Mouse (Mus musculus) thymus, adult 2 months (tissue): ENCODE data around the gene Ddx54. TPM values are rescaled to one million over a fixed set of nuclear protein-coding genes. Genes with fewer than 3 reads are reported as not detected.

Source experiments
- DNase-seq: peaks from one replicate; pipeline ENCODE4 v3.0.0; 2021
- H3K27ac ChIP-seq: fragments of 200-500 bp; 2 replicates; pipeline ENCODE4 v1.5.1; 2012; ENCODE audit warnings: low read length, control low read depth; ENCODE audit not compliant: control insufficient read depth, insufficient read depth
- H3K27me3 ChIP-seq: fragments of 200-500 bp; 2 replicates; pipeline ENCODE4 v1.6.1; 2012; ENCODE audit warnings: mild to moderate bottlenecking, low read length, moderate library complexity, mixed read lengths; ENCODE audit not compliant: control insufficient read depth, insufficient read depth
- H3K36me3 ChIP-seq: fragments of 200-500 bp; 2 replicates; pipeline ENCODE4 v1.6.1; 2012; ENCODE audit warnings: mild to moderate bottlenecking, low read length, moderate library complexity; ENCODE audit not compliant: control insufficient read depth, insufficient read depth
- H3K4me1 ChIP-seq: fragments of 200-500 bp; replicated peaks from 2 replicates; pipeline ENCODE4 v1.6.1; 2012; ENCODE audit warnings: low read length; ENCODE audit not compliant: control insufficient read depth, insufficient read depth
- H3K4me3 ChIP-seq: fragments of 200-500 bp; 2 replicates; pipeline ENCODE4 v1.5.1; 2012; ENCODE audit warnings: mild to moderate bottlenecking, low read length, control low read depth, moderate library complexity; ENCODE audit not compliant: control insufficient read depth, insufficient read depth
- CTCF ChIP-seq: fragments of 200-500 bp; IDR thresholded peaks from 2 replicates; pipeline ENCODE4 v1.5.1; 2012; ENCODE audit warnings: mild to moderate bottlenecking, control low read depth, low read length, moderate library complexity, borderline replicate concordance; ENCODE audit not compliant: control insufficient read depth, poor library complexity, insufficient read depth; ENCODE audit errors: extremely low read depth
- POLR2A ChIP-seq: fragments of 200-500 bp; IDR thresholded peaks from 2 replicates; pipeline ENCODE4 v1.6.1; 2012; ENCODE audit warnings: mild to moderate bottlenecking, low read length, control low read depth, moderate library complexity; ENCODE audit not compliant: control insufficient read depth, poor library complexity, insufficient read depth; ENCODE audit errors: extremely low read depth
- WGBS: fragments of 180-500 bp; shearing (Covaris S2); methylation state at CpG from one replicate; pipeline ENCODE4 v1.1.7; 2018; 5-methylcytosine and 5-hydroxymethylcytosine counted together
- polyA plus RNA-seq: library from polyadenylated mRNA; depleted of rRNA; stranded (reverse); fragments of >200 nt; gene quantifications from 2 replicates; pipeline ENCODE4 v1.2.3, GENCODE M21; 2012

Ddx54 gene
- polyA plus RNA-seq, 1 experiment, result 429 TPM

GRCm38 (mm10) chr5:120600946-120601668, 11.4 kb upstream of the Ddx54 start:
- Histone ChIP-seq H3K4me1 (peaks cover 13% of the 10 kb centered on the region), H3K36me3 (no peaks in the 10 kb centered on the region), H3K27me3 (no peaks in the 10 kb centered on the region), H3K4me3 (no peak overlapping the region), H3K27ac (no peak overlapping the region)
- 88% methylated on average over 11 of the region's 11 CpGs for WGBS
- no peak for DNase-seq
- TF ChIP-seq CTCF (peak; percentile 74; the same call in 1 of the 2 replicates), POLR2A (no peak)

GRCm38 (mm10) chr5:120602210-120602609, 10.3 kb upstream of the Ddx54 start:
- DNase-seq, result no peak
- Histone ChIP-seq H3K27me3 (no peaks in the 10 kb centered on the region), H3K27ac (no peak overlapping the region), H3K4me1 (peaks cover 13% of the 10 kb centered on the region), H3K4me3 (no peak overlapping the region), H3K36me3 (no peaks in the 10 kb centered on the region)
- 96% methylated on average over 12 of the region's 12 CpGs for WGBS
- TF ChIP-seq POLR2A (no peak), CTCF (no peak)

GRCm38 (mm10) chr5:120603515-120603914, 9.0 kb upstream of the Ddx54 start:
- 95% methylated on average over 7 of the region's 7 CpGs for WGBS
- Histone ChIP-seq H3K4me3 (no peak overlapping the region), H3K27ac (no peak overlapping the region), H3K27me3 (no peaks in the 10 kb centered on the region), H3K36me3 (no peaks in the 10 kb centered on the region), H3K4me1 (peaks cover 13% of the 10 kb centered on the region)
- DNase-seq, result no peak
- TF ChIP-seq POLR2A (no peak), CTCF (no peak)

- peak; percentile 86 for DNase-seq
- Histone ChIP-seq H3K4me1 (peaks cover 6% of the 10 kb centered on the region), H3K36me3 (no peaks in the 10 kb centered on the region), H3K27ac (no peak overlapping the region), H3K4me3 (no peak overlapping the region), H3K27me3 (no peaks in the 10 kb centered on the region)
- 3% methylated on average over 6 of the region's 6 CpGs for WGBS
- no peak; the same call in 1 of the 2 replicates for TF ChIP-seq POLR2A
- no peak for TF ChIP-seq CTCF
Measured at GRCm38 (mm10) chr5:120604839-120605238, 7.7 kb upstream of the Ddx54 start.

GRCm38 (mm10) chr5:120605241-120605661, 7.3 kb upstream of the Ddx54 start:
- DNase-seq, result no peak

GRCm38 (mm10) chr5:120605688-120606087, 6.9 kb upstream of the Ddx54 start:
- TF ChIP-seq CTCF (no peak), POLR2A (no peak)
- H3K27ac ChIP-seq, result no peak overlapping the region
- no peaks in the 10 kb centered on the region for H3K27me3 ChIP-seq
- peak; percentile 86 for DNase-seq
- 2% methylated on average over 8 of the region's 8 CpGs for WGBS
- no peak overlapping the region for H3K4me3 ChIP-seq
- no peaks in the 10 kb centered on the region for H3K36me3 ChIP-seq
- H3K4me1 ChIP-seq, result peaks cover 6% of the 10 kb centered on the region

More at GRCm38 (mm10) chr5:120605241-120605661, 7.3 kb upstream of the Ddx54 start:
- peaks cover 6% of the 10 kb centered on the region for H3K4me1 ChIP-seq
- WGBS, result 5% methylated on average over 10 of the region's 10 CpGs
- H3K27me3 ChIP-seq, result no peaks in the 10 kb centered on the region
- TF ChIP-seq CTCF (no peak), POLR2A (no peak; the same call in 1 of the 2 replicates)
- H3K4me3 ChIP-seq, result no peak overlapping the region
- H3K36me3 ChIP-seq, result no peaks in the 10 kb centered on the region
- no peak overlapping the region for H3K27ac ChIP-seq

GRCm38 (mm10) chr5:120606590-120607200, 5.8 kb upstream of the Ddx54 start:
- WGBS, result 86% methylated on average over 25 of the region's 25 CpGs
- DNase-seq, result no peak
- peaks cover 11% of the 10 kb centered on the region for H3K4me1 ChIP-seq
- no peaks in the 10 kb centered on the region for H3K36me3 ChIP-seq
- H3K4me3 ChIP-seq, result no peak overlapping the region
- H3K27ac ChIP-seq, result no peak overlapping the region
- TF ChIP-seq POLR2A (no peak), CTCF (no peak)
- H3K27me3 ChIP-seq, result no peaks in the 10 kb centered on the region
